Mouse (Mus musculus): Measurements from ENCODE around the gene Htr1b.
A peak's percentile ranks its signal among the peaks of the same experiment; 100 is the strongest.

The Htr1b gene

GRCm38 (mm10) chr9:81633437-81633973, at the start of gene Htr1b:
TSS of gene Htr1b (minus strand) at chr9:81633828.
- DNase-seq (ENCODE audit: low spot score): peak; percentile 8

GRCm38 (mm10) chr9:81676716-81677115, 43.1 kb upstream of the Htr1b start:
- no peak for DNase-seq (ENCODE audit: low spot score)

DNA sequence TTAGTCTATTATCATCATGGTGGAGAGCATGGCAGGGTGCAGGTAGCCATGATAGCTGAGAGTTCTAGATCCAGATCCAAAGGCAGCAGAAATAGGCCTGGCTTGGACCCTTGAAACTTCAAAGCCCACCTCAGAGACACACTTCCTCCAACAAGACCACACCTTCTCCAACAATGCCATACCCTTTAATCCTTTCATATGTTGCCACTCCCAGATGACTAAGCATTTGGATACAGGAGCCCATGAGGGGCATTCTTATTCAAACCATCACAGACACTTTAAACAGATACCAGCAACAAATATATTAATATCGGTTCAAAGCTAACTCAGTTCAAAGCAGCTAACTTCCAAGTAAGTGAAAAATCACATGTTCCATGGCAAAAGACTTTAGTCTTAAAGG, 3.9 kb upstream of the Htr1b start:
- DNase-seq (ENCODE audit: low spot score): no peak

GRCm38 (mm10) chr9:81635109-81635508, 1.5 kb upstream of the Htr1b start:
- DNase-seq (ENCODE audit: low spot score): no peak

DNA sequence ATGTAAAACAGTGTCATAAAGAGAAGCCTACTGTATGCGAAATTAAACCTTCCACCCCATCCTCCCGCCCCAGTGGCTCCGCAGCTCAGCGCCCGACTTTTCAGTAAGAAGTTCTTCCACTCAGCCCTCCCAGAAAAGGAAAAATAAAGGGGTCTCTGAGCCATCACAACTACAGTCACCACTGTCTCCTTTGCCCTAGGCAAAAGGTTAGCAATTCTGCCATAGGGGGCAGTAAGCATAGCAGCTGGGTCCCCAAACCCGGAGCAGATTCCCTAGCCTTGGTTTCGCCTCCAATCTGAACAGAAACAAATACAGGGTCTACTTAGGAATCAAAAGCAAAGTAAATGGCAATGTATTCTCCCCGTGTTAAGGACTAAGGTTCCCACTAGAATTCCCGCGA, 535 bp upstream of the Htr1b start:
- DNase-seq (ENCODE audit: low spot score): no peak

- no peak for DNase-seq (ENCODE audit: low spot score)
These were observed 742 bp downstream of the Htr1b start for GRCm38 (mm10) chr9:81632736-81633436.

GRCm38 (mm10) chr9:81632191-81632735, 1.4 kb downstream of the Htr1b start:
- DNase-seq (ENCODE audit: low spot score): peak; percentile 5

DNA sequence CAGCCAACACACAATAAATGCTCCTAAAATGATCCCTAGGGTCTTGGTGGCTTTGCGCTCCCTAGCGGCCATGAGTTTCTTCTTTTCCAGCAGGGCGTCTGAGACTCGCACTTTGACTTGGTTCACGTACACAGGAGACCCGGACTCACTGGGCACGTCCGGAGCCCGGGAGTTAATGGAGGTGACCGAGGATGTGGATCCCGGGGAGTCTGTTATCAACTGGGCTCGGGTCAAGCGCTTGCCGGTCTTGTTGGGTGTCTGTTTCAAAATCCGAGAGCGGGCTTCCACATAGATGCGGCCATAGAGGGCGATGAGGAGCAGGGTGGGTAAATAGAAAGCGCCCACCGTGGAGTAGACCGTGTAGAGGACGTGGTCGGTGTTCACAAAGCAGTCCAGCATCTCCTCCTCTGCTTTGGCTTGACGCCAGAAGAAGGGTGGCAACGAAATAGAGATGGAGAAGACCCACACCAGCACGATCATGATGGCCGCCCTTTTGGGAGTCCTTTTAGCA, 2.0 kb downstream of the Htr1b start:
- DNase-seq (ENCODE audit: low spot score): no peak

- peak; percentile 24 for DNase-seq (ENCODE audit: low spot score)
These were observed 6.6 kb downstream of the Htr1b start for GRCm38 (mm10) chr9:81626899-81627606.

DNA sequence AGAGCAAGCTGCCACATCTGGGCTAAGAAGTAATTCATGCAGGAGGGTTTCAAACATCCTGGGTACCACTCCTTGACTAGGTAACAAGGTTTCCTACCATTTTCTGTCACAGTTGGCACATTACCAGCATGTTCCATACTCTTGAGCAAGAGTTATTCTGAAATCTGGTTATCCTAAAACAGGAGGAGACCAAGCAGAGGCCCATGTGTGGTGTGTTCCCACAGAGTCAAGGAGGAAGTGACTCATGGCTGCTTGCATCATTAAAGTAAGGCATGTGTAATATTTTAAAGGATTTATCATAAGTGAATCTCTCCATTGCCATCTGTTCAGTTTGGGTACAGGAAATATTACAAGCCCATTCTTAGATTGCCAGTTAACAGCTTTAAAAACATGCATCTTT, 7.7 kb downstream of the Htr1b start:
- no peak for DNase-seq (ENCODE audit: low spot score)

DNA sequence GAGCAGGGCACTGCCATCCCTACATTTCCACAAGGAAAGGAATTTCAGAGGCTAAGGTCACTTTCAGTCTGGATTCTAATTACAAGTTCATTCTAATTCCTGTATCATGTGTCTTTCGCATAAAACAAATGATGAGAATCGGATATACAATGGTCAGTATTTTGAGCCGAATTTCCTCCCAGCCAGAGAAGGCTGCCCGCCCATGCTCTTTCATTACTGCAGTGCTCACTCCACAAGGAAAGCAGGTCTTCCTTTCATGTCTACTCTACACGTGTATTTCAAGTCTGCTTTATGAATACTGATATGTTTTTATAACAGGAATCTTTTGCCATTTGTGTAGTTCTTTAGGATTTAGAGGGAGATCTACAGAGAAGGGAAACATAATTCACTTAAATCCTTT, 10.8 kb downstream of the Htr1b start:
- no peak for DNase-seq (ENCODE audit: low spot score)

DNA sequence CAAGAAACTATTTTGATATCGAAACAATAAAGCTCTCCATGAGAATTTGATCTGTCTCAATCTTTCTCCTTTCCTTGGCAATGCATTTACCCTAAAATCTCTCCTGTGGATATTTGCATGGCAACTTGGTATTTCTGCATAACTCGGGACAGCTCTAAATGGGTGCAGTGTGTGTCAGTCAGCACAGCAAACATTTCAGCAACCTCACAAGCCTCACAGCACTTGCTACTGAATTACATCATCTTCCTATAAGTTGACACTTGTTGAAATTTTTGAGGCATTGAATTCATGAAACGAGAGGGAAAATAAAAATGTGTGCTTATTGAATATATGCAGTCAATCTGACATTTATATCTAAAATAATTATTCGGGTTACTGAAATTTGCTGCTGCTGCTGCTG, 22.6 kb downstream of the Htr1b start:
- DNase-seq (ENCODE audit: low spot score): no peak

Data from testis, postnatal 14 days (tissue).